Mouse (Mus musculus) stomach, postnatal 0 days (tissue): ENCODE data around the gene Iqca.

Experiments
- CTCF ChIP-seq: IDR thresholded peaks from 2 replicates; pipeline ENCODE4 v1.5.1; 2016; ENCODE audit warnings: antibody characterized with exemption, low read depth, mild to moderate bottlenecking, moderate library complexity
- EP300 ChIP-seq: optimal IDR thresholded peaks from 2 replicates; pipeline ENCODE3; 2016; ENCODE audit warnings: antibody characterized with exemption

DNA sequence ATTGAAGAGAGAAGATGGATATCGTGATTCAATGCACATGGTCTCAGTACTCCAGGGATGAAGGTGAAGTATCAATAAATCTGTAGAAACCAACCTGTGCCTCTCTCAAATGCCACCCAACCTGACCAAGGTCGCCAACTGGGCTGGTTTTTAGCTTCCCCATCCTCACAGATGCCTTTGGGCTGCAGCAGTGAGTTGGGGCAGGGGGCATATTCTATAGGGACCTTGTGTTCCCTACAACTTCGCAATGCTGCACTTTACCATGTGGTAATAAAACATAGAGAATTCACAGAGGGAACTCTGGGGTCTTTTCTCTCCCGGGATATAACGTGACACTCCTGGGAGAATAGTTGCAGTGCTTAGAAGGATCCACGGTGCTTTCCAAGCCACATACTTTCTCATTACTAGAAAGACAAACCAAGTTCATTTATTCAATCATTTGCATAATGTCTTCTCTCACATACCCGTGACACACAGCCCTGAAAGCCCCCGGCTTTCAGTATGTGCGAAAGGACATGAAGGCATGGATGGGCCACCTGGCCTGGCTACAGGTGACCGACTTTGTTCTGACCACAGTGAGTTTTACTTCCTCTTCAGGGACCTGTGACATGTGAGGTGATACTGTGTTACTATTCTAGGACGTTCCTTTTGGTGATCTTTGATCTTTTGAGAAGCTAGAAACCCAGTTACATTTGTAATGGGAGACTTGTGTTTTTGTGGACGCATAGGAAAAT is 27.9 kb upstream of the Iqca start:
- TF ChIP-seq CTCF (no peak), EP300 (no peak)
